Mouse (Mus musculus): ENCODE results near the gene Serpina10. TPM values are rescaled to one million over a fixed set of nuclear protein-coding genes. Genes with fewer than 3 reads are reported as not detected.
A peak's percentile ranks its signal among the peaks of the same experiment; 100 is the strongest.
"Not testable (repeated sequence)": the region's sequence is repeated elsewhere in the genome, so short reads cannot be mapped to it uniquely, and the experiment has no call there.

Gene Serpina10
- polyA plus RNA-seq (2021): 109 TPM

- no peaks in the 10 kb centered on the region for H3K27me3 ChIP-seq
- peak; percentile 25 for DNase-seq (ENCODE audit: low read depth, low spot score)
- no peak for TF ChIP-seq CTCF (IDR thresholded peaks at IDR 0.05)
- ChIA-PET POLR2A (interaction anchor here (0.6 to 1.3 kb wide), 2 partner anchors 21 to 53 kb away, joined by 3 to 5 read pairs; no protein-coding TSS in a partner anchor), CTCF (interaction anchor here (0.6 to 4.1 kb wide), 3 partner anchors 10 to 61 kb away, joined by 3 to 10 read pairs (median 3); no protein-coding TSS in a partner anchor)
- in situ Hi-C loops (cut with MboI; ENCODE audit: low pct_unique_long_range_greater_than_20kb): no loop called here
- ATAC-seq: peak; percentile 89
Observed at GRCm38 (mm10) chr12:103631203-103631612, at the start of gene Serpina10. Gene Serpina10, minus strand, starts transcription at chr12:103631444.

- POLR2A ChIA-PET: interaction anchor here (0.6 kb wide), 1 partner anchor 1352 kb away, joined by 6 read pairs; no protein-coding TSS in a partner anchor
- in situ Hi-C loops (cut with MboI; ENCODE audit: low pct_unique_long_range_greater_than_20kb): loop anchor here (10.0 to 25.0 kb wide), 3 partner anchors 735 to 1307 kb away; no protein-coding TSS in a partner anchor
- DNase-seq (ENCODE audit: low read depth, low spot score); H3K27me3 ChIP-seq; ATAC-seq; CTCF ChIA-PET: not testable (repeated sequence)
Observed at GRCm38 (mm10) chr12:103679853-103680252, 48.6 kb upstream of the Serpina10 start.

- ChIA-PET CTCF (interaction anchor here (1.9 kb wide), 1 partner anchor 25 kb away, joined by 4 read pairs; no protein-coding TSS in a partner anchor), POLR2A (no interaction called here)
- ATAC-seq (no peak), DNase-seq (ENCODE audit: low read depth, low spot score) (no peak)
- H3K27me3 ChIP-seq: no peaks in the 10 kb centered on the region
- in situ Hi-C loops (cut with MboI; ENCODE audit: low pct_unique_long_range_greater_than_20kb): loop anchor here (25.0 kb wide), 2 partner anchors 1236 to 1311 kb away; no protein-coding TSS in a partner anchor
- TF ChIP-seq CTCF (IDR thresholded peaks at IDR 0.05): no peak
Observed at GRCm38 (mm10) chr12:103676039-103676438, 44.8 kb upstream of the Serpina10 start, which contains the start of gene Serpina16. Gene Serpina16, minus strand, starts transcription at chr12:103676139.

GRCm38 (mm10) chr12:103673179-103673578, 41.9 kb upstream of the Serpina10 start:
- no peak for ATAC-seq
- no peaks in the 10 kb centered on the region for H3K27me3 ChIP-seq
- DNase-seq (ENCODE audit: low read depth, low spot score): no peak
- ChIA-PET CTCF (interaction anchor here (1.0 to 2.7 kb wide), 4 partner anchors 8 to 38 kb away, joined by 3 to 10 read pairs (median 10); no protein-coding TSS in a partner anchor), POLR2A (no interaction called here)
- in situ Hi-C loops (cut with MboI; ENCODE audit: low pct_unique_long_range_greater_than_20kb): loop anchor here (5.0 kb wide), 1 partner anchor 34 kb away; no protein-coding TSS in a partner anchor
- no peak for TF ChIP-seq CTCF (IDR thresholded peaks at IDR 0.05)

- ChIA-PET CTCF (interaction anchor here (1.0 to 1.5 kb wide), 3 partner anchors 13 to 127 kb away, joined by 3 to 4 read pairs (median 4); no protein-coding TSS in a partner anchor), POLR2A (interaction anchor here (1.4 kb wide), 1 partner anchor 13 kb away, joined by 3 read pairs; no protein-coding TSS in a partner anchor)
- no peak for ATAC-seq
- no peak for DNase-seq (ENCODE audit: low read depth, low spot score)
- no peaks in the 10 kb centered on the region for H3K27me3 ChIP-seq
- in situ Hi-C loops (cut with MboI; ENCODE audit: low pct_unique_long_range_greater_than_20kb): loop anchor here (5.0 kb wide), 1 partner anchor 36 kb away; no protein-coding TSS in a partner anchor
- TF ChIP-seq CTCF (IDR thresholded peaks at IDR 0.05): no peak
Observed at GRCm38 (mm10) chr12:103671483-103671882, 40.2 kb upstream of the Serpina10 start.

GRCm38 (mm10) chr12:103670964-103671363, 39.7 kb upstream of the Serpina10 start:
- H3K27me3 ChIP-seq: no peaks in the 10 kb centered on the region
- in situ Hi-C loops (cut with MboI; ENCODE audit: low pct_unique_long_range_greater_than_20kb): loop anchor here (5.0 kb wide), 1 partner anchor 36 kb away; no protein-coding TSS in a partner anchor
- TF ChIP-seq CTCF (IDR thresholded peaks at IDR 0.05): no peak
- DNase-seq (ENCODE audit: low read depth, low spot score) (no peak), ATAC-seq (no peak)
- CTCF ChIA-PET: interaction anchor here (0.8 to 1.5 kb wide), 4 partner anchors 13 to 127 kb away, joined by 3 to 4 read pairs (median 4); no protein-coding TSS in a partner anchor
- POLR2A ChIA-PET: interaction anchor here (1.4 kb wide), 1 partner anchor 13 kb away, joined by 3 read pairs; no protein-coding TSS in a partner anchor

GRCm38 (mm10) chr12:103670344-103670743, 39.1 kb upstream of the Serpina10 start:
- H3K27me3 ChIP-seq: no peaks in the 10 kb centered on the region
- in situ Hi-C loops (cut with MboI; ENCODE audit: low pct_unique_long_range_greater_than_20kb): loop anchor here (5.0 kb wide), 1 partner anchor 37 kb away; no protein-coding TSS in a partner anchor
- CTCF ChIA-PET: interaction anchor here (0.8 to 1.2 kb wide), 3 partner anchors 14 to 41 kb away, joined by 3 read pairs; no protein-coding TSS in a partner anchor
- no peak for TF ChIP-seq CTCF (IDR thresholded peaks at IDR 0.05)
- ATAC-seq (no peak), DNase-seq (ENCODE audit: low read depth, low spot score) (no peak)
- POLR2A ChIA-PET: no interaction called here

- CTCF ChIA-PET: interaction anchor here (1.3 to 3.3 kb wide), 3 partner anchors 8 to 22 kb away, joined by 3 to 10 read pairs (median 5); no protein-coding TSS in a partner anchor
- no peaks in the 10 kb centered on the region for H3K27me3 ChIP-seq
- TF ChIP-seq CTCF (IDR thresholded peaks at IDR 0.05): no peak
- POLR2A ChIA-PET: no interaction called here
- ATAC-seq: no peak
- in situ Hi-C loops (cut with MboI; ENCODE audit: low pct_unique_long_range_greater_than_20kb): no loop called here
- DNase-seq (ENCODE audit: low read depth, low spot score): no peak
Observed at GRCm38 (mm10) chr12:103665286-103665685, 34.0 kb upstream of the Serpina10 start.

- in situ Hi-C loops (cut with MboI; ENCODE audit: low pct_unique_long_range_greater_than_20kb); POLR2A ChIA-PET; ATAC-seq; DNase-seq (ENCODE audit: low read depth, low spot score); H3K27me3 ChIP-seq: not testable (repeated sequence)
- CTCF ChIA-PET: interaction anchor here (1.4 to 3.3 kb wide), 2 partner anchors 12 to 49 kb away, joined by 4 to 10 read pairs; no protein-coding TSS in a partner anchor
Observed at GRCm38 (mm10) chr12:103662053-103662452, 30.8 kb upstream of the Serpina10 start.

GRCm38 (mm10) chr12:103660076-103660475, 28.8 kb upstream of the Serpina10 start:
- ATAC-seq (peak; percentile 42), DNase-seq (ENCODE audit: low read depth, low spot score) (no peak)
- CTCF ChIA-PET: no interaction called here
- H3K27me3 ChIP-seq: no peaks in the 10 kb centered on the region
- TF ChIP-seq CTCF (IDR thresholded peaks at IDR 0.05): no peak
- in situ Hi-C loops (cut with MboI; ENCODE audit: low pct_unique_long_range_greater_than_20kb): no loop called here
- POLR2A ChIA-PET: interaction anchor here (0.9 kb wide), 1 partner anchor 31 kb away, joined by 4 read pairs; no protein-coding TSS in a partner anchor

- CTCF ChIA-PET: no interaction called here
- POLR2A ChIA-PET: interaction anchor here (0.9 kb wide), 1 partner anchor 30 kb away, joined by 4 read pairs; no protein-coding TSS in a partner anchor
- in situ Hi-C loops (cut with MboI; ENCODE audit: low pct_unique_long_range_greater_than_20kb): no loop called here
- no peaks in the 10 kb centered on the region for H3K27me3 ChIP-seq
- no peak for TF ChIP-seq CTCF (IDR thresholded peaks at IDR 0.05)
- ATAC-seq (no peak), DNase-seq (ENCODE audit: low read depth, low spot score) (no peak)
Observed at GRCm38 (mm10) chr12:103659171-103659570, 27.9 kb upstream of the Serpina10 start.

Data from Patski (cell line).